Mouse (Mus musculus): ENCODE measurements around the gene Parvg.

Parvg gene

GRCm38 (mm10) chr15:84305333-84305732 is 18.5 kb upstream of the Parvg start:
- DNase-seq (ENCODE audit: low spot score in 2 of 2), result no peak

- DNase-seq (ENCODE audit: low spot score in 2 of 2), result no peak
Observed at GRCm38 (mm10) chr15:84310271-84310670, 13.6 kb upstream of the Parvg start.

- no peak for DNase-seq (ENCODE audit: low spot score in 2 of 2)
Observed at GRCm38 (mm10) chr15:84311295-84312085, 12.3 kb upstream of the Parvg start.

GRCm38 (mm10) chr15:84312878-84313565 is 10.8 kb upstream of the Parvg start:
- DNase-seq (ENCODE audit: low spot score in 2 of 2), result no peak

GRCm38 (mm10) chr15:84313566-84313878 is 10.3 kb upstream of the Parvg start:
- DNase-seq (ENCODE audit: low spot score in 2 of 2), result no peak

GRCm38 (mm10) chr15:84314420-84315080 is 9.3 kb upstream of the Parvg start:
- no peak for DNase-seq (ENCODE audit: low spot score in 2 of 2)

GRCm38 (mm10) chr15:84315276-84316046 is 8.4 kb upstream of the Parvg start:
- peak in 1 of 2 experiments; percentile 40 for DNase-seq (ENCODE audit: low spot score in 2 of 2)

- no peak for DNase-seq (ENCODE audit: low spot score in 2 of 2)
Observed at GRCm38 (mm10) chr15:84319393-84319792, 4.4 kb upstream of the Parvg start.

GRCm38 (mm10) chr15:84321544-84322174 is 2.2 kb upstream of the Parvg start:
- no peak for DNase-seq (ENCODE audit: low spot score in 2 of 2)

GRCm38 (mm10) chr15:84324870-84325553 is 1.2 kb downstream of the Parvg start:
- DNase-seq (ENCODE audit: low spot score in 2 of 2), result no peak

- DNase-seq (ENCODE audit: low spot score in 2 of 2), result no peak
Observed at GRCm38 (mm10) chr15:84325736-84326135, 1.9 kb downstream of the Parvg start.

- DNase-seq (ENCODE audit: low spot score in 2 of 2), result no peak
Observed at GRCm38 (mm10) chr15:84328870-84329269, 5.0 kb downstream of the Parvg start.

GRCm38 (mm10) chr15:84329940-84330339 is 6.1 kb downstream of the Parvg start:
- no peak for DNase-seq (ENCODE audit: low spot score in 2 of 2)

GRCm38 (mm10) chr15:84331066-84331612 is 7.3 kb downstream of the Parvg start:
- DNase-seq (ENCODE audit: low spot score in 2 of 2), result no peak

- DNase-seq (ENCODE audit: low spot score in 2 of 2), result no peak
Observed at GRCm38 (mm10) chr15:84336281-84336817, 12.5 kb downstream of the Parvg start.

GRCm38 (mm10) chr15:84337599-84337998 is 13.8 kb downstream of the Parvg start:
- DNase-seq (ENCODE audit: low spot score in 2 of 2), result no peak

GRCm38 (mm10) chr15:84340926-84341325 is 17.1 kb downstream of the Parvg start:
- DNase-seq (ENCODE audit: low spot score in 2 of 2), result no peak

- DNase-seq (ENCODE audit: low spot score in 2 of 2), result no peak
Observed at GRCm38 (mm10) chr15:84348769-84349168, 24.9 kb downstream of the Parvg start.

- no peak for DNase-seq (ENCODE audit: low spot score in 2 of 2)
Observed at GRCm38 (mm10) chr15:84349915-84350738, 26.3 kb downstream of the Parvg start.
